Mouse (Mus musculus) layer of hippocampus, adult 2 months (tissue): ENCODE data around the gene St6galnac4. TPM values are rescaled to one million over a fixed set of nuclear protein-coding genes. Genes with fewer than 3 reads are reported as not detected.
A peak's percentile ranks its signal among the peaks of the same experiment; 100 is the strongest.

Experiments
- DNase-seq, 2 experiments: peaks; one replicate each; pipeline ENCODE4 v3.0.0; 2022; ENCODE audit warnings: low spot score in 2 of 2
- H3K27ac ChIP-seq: fragments of 200-600 bp; 2 replicates; pipeline ENCODE4 v1.8.1; 2022
- H3K4me3 ChIP-seq: fragments of 200-600 bp; 2 replicates; pipeline ENCODE4 v1.8.1; 2022; ENCODE audit warnings: mild to moderate bottlenecking
- CTCF ChIP-seq: fragments of 200-600 bp; conservative IDR thresholded peaks from 2 replicates; pipeline ENCODE4 v1.8.1; 2022; ENCODE audit warnings: antibody characterized with exemption, mild to moderate bottlenecking, moderate library complexity
- total RNA-seq, 2 experiments: library from RNA; stranded (reverse); gene quantifications; 2 replicates each; pipeline ENCODE4 v1.2.3; 2021

St6galnac4 gene
- total RNA-seq, 2 experiments from 2014 or later: 36.4 to 40.0 TPM

DNA sequence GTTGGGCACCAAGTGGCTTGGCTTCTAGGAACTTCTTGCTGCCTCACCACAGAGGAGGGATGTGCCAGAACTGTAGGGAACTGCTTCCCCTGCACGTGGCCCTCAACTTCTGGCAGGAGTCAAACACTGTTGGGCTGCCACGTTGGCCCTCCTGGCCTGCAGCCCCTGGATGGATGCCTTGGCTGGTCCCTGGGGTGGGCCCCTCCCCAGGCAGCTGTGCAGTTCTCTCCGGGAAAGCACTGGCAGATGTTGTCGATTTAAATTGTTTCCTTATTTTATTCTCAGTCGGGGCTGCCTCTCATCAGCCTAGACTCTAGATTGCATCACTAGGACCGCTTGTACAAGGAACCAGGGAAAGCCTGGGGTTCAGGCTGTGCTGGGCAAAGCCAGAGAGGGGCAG lies 37.1 kb upstream of the St6galnac4 start:
- TF ChIP-seq CTCF: no peak
- Histone ChIP-seq H3K27ac (peak overlapping the region; percentile 54; the same call in 1 of the 2 replicates), H3K4me3 (no peak overlapping the region)
- no peak for DNase-seq

DNA sequence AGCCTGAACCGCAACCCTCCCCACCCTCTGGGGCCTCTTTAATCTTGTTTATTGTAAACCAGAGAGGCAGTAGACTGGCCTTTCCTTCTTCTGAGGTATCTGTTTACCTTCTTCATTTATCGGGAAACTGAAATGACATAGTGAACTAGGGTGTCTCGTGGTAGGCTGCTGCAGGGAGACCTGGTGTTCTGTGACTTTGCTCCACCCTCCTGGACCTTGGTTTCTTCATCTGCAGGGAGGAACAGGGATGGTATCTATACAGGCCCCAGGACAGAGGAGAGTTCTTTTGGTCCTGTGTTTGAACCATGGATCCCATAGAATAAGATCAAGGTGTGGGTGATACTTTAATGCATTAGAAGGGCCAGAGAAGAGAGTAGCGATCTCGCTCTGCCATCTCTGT lies 35.7 kb upstream of the St6galnac4 start:
- Histone ChIP-seq H3K4me3 (no peak overlapping the region), H3K27ac (peak overlapping the region; percentile 25; the same call in 1 of the 2 replicates)
- no peak for TF ChIP-seq CTCF
- DNase-seq: no peak

DNA sequence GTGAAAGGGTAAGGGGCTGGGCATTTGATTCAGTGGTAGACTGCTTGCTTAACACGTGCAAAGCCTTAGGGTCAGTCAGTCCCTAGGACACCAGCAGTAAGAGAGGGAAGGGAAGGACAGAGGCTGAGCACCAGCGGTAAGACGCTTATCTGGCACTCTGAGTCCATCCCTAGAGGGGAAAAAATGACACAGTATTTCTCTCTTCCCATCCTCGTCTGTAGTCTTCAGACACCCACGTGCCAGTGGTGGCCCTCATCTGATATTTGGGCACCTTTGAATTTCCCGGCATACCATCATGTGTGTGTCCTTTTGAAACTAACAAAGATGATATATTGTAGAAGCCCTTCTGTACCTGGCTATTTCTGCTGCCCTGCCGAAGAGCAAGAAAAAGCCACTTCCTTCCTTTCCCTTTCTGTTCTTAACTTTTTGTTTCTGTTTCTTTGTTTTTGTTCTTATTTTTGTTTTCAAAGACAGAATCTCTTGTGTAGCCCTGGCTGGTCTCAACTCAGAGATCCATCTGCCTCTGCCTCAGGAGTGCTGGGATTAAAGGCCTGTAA lies 33.2 kb upstream of the St6galnac4 start:
- Histone ChIP-seq H3K27ac (peak overlapping the region; percentile 55; the same call in 1 of the 2 replicates), H3K4me3 (no peak overlapping the region)
- no peak for TF ChIP-seq CTCF
- no peak for DNase-seq

DNA sequence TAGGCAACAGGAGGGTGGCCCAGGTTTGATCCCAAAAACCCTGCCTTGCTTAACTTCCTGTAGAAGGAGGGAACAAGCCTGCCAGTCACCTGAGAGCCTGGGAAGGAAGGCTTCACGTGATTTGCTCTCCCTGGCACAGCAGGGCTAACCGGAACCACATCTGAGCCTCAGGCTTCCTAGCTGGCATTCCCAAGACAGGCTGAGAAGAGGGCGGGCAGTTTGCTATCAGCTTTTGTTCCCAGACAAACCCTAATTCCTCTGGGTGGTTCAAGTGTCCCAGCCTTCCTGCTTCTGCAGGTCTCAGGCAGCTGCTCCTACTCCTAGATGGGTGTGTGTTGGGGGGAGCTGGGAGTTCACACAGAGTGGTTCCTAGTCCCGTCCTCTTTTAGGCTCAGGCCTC lies 31.4 kb upstream of the St6galnac4 start:
- TF ChIP-seq CTCF: no peak
- no peak for DNase-seq
- Histone ChIP-seq H3K4me3 (no peak overlapping the region), H3K27ac (peak overlapping the region; percentile 63; the same call in 1 of the 2 replicates)

DNA sequence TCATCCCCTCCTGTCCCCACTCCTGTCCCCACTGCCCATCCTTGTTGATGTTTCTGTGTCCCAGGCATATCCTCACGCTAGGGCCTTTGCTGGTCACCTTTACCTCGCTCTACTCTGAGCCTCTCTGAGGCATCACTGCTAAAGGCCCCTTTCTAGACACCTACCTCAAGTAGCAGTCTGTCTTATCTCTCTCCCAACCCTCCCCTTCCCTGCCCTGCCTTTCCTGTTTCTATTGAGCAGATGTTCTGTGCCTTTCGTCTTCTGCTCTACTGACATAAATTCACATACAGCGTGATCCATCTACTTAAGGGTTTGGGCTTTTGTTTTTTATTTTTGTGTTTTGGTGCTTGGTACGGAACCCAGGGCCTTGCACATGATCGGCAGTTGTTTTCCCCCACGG lies 30.9 kb upstream of the St6galnac4 start:
- H3K4me3 ChIP-seq: no peak overlapping the region
- H3K27ac ChIP-seq: peak overlapping the region; percentile 63
- no peak for TF ChIP-seq CTCF
- no peak for DNase-seq

DNA sequence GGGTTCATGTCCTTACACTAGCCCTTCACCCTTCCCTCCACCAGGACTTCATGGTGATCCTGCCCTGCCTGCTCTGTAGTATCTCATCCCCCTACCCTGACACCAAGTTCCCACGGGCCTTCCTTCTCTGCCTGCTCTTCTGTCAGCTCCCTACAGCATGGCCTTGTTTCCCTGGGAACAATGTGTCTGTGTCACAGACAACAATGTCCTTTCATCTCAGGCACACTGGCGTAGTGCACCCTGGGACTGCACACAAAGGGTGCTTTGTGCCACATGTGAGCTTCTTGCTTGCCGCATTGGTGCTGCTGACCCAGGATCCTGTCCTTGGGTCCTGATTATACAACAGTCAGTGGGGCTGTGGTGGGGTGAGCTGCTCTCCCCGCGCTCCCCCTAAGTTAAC lies 27.3 kb upstream of the St6galnac4 start:
- peak overlapping the region; percentile 23; the same call in 1 of the 2 replicates for H3K4me3 ChIP-seq
- peak in 1 of 2 experiments; percentile 60 for DNase-seq
- TF ChIP-seq CTCF: 0 out of 2 replicates have a peak, but pooled peaks have one; percentile 4
- peak overlapping the region; percentile 90 for H3K27ac ChIP-seq

DNA sequence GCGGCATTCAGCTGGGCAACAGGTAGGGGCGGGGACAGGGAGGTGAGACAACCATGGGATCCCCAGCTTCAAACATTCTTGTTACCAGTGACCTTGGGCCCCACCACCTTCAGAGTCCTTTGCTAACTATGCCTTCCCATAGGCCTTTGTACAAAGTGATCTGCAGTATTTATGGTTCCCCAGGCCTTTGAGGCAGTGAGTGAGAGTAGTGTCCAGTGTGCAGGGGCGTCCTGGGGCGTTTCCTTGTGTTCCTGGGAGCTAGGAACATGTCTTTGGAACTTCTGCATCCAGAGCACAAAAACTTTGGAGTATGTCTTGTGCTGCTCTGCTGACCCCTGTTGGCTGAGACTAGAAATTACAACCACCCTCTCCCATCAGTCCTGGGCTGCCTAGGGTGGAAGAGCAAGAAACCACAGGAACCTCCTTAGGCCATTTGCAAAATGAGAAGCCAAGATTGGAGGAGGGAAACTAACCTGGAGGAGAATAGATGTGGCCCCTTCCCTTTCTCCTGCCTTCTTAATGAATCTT lies 20.3 kb upstream of the St6galnac4 start:
- peak; percentile 69 to 70 for DNase-seq
- Histone ChIP-seq H3K27ac (no peak overlapping the region), H3K4me3 (no peak overlapping the region)
- TF ChIP-seq CTCF: peak; percentile 95

DNA sequence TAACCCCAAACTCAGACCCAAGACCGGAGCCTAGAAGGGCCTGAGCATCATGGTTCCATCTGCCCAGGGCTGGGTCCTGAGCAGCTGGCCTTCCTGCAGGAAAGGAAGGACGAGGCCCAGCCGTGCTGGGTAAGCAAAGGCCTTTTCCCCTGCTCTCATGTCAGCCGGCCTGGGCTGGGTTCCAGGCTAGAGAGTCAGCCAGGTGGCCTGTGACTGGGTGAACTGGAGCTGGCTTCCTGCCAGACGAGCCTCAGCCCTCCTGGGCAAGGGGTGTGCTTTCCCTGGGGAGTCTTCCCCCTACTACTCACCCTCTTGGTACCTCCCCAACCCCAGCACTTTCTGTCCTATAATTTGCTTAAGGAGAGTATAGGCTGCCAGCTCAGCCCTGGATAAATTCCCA lies 18.7 kb upstream of the St6galnac4 start:
- no peak for TF ChIP-seq CTCF

DNA sequence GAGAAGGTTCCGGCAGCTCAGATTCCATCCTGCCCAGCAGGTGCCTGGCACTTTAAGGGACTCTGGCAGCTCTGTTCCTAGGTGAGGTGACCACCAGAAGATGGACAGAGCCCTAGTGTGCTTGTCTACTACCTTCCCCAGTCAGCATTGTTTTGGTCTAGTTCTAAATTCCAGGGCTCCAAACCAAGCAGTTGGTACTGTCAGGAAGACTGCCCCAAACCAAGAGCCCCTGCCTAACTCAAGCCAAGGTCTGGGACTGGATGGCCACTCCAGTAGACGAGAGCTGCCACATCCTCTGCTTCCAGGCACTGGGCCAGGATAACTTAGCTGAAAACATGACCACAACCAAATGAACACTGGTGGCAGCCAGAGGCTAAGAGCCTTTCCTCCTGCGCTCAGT lies 18.0 kb upstream of the St6galnac4 start:
- TF ChIP-seq CTCF: no peak
- Histone ChIP-seq H3K4me3 (no peak overlapping the region), H3K27ac (peak overlapping the region; percentile 77)
- no peak for DNase-seq

More for the DNA sequence above, 18.7 kb upstream of the St6galnac4 start:
- H3K27ac ChIP-seq: peak overlapping the region; percentile 77
- no peak for DNase-seq
- H3K4me3 ChIP-seq: no peak overlapping the region

DNA sequence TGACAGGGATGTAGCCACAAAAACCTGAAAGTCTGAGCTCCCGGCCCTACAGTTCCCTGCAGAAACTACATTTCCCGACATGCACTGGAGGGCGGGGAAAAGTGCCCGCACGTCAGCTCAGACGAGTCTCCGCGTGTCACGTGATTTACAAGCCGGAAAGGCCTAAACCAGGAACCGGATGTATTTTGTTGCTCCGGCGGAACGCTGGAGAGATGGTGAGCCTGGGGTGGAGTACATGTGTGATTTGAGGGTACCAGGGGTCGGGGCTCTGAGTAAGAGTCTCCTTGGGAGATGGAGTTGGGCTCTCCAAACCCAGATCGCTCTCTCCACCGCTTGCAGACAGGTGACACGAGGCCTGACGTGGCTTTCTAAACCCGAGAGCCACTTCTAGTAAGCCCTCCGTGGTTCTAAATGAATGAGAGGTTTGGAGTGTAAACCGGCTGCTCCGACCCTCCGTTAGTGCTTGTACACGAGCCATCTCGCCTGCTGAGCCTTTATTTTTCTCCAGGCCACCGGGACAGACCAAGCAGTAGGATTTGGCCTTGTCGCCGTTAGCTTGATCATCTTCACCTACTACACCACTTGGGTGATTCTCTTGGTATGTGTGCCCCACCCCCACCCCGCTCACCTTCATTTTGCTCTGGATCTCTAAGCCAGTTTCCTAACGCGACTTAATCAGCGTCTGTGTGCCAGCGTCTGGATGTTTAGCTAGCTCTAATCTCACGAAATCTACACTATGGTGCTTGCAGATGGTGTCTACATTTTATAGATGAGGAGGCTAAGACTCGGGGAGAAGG lies 16.0 kb upstream of the St6galnac4 start, which contains the start of gene Dpm2:
Dpm2 (plus strand) TSS at position 161 of the 797 bp plus-strand sequence.
- Histone ChIP-seq H3K27ac (peak within 1 kb of the TSS; percentile 77), H3K4me3 (peak within 1 kb of the TSS; percentile 92)
- DNase-seq: peak; percentile 91 to 94
- TF ChIP-seq CTCF: peak; percentile 55

DNA sequence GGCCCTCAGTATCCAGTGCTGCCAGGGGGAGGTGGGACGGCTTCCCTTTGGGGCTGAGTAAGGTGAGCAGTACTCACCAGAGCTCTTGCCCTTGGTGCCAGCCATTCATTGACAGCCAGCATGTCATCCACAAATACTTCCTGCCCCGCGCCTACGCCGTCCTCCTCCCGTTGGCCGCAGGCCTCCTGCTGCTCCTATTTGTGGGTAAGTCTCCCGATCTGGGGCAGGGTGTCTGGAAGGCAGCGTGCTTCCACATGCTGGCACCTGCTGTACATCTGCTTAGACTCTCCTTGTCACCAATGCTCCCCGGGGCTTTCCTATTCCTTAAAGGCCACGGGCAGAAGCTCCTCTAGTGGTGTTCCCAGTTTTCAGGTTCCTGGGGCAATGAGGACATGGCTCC lies 14.7 kb upstream of the St6galnac4 start:
- DNase-seq: no peak
- Histone ChIP-seq H3K4me3 (peak overlapping the region; percentile 92; the same call in 1 of the 2 replicates), H3K27ac (no peak overlapping the region)
- TF ChIP-seq CTCF: no peak

DNA sequence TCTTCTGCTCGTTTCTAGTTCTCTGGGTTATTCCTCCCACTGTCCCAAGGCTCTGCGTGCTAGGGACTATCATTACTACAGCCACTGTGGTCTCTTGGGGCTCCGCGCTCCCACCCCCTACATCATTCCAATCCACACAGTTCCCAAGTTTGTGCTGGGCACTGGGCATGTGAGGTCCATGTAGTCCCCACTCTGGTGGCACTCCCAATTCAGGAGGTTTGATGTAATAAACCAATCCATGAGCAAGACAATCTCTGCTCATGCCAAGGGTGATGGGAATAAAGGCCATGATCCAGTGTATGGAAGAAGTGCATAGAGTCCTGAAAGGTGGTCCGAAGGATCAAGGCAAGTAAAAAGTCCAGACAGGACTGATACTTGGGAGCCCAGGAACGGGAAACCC lies 12.4 kb upstream of the St6galnac4 start, which contains the start of gene Pip5kl1:
Pip5kl1 (plus strand) TSS at position 301 of the 400 bp plus-strand sequence.
- peak within 1 kb of the TSS; percentile 61 for H3K27ac ChIP-seq
- no peak for TF ChIP-seq CTCF
- DNase-seq: no peak
- peak within 1 kb of the TSS; percentile 58 for H3K4me3 ChIP-seq

DNA sequence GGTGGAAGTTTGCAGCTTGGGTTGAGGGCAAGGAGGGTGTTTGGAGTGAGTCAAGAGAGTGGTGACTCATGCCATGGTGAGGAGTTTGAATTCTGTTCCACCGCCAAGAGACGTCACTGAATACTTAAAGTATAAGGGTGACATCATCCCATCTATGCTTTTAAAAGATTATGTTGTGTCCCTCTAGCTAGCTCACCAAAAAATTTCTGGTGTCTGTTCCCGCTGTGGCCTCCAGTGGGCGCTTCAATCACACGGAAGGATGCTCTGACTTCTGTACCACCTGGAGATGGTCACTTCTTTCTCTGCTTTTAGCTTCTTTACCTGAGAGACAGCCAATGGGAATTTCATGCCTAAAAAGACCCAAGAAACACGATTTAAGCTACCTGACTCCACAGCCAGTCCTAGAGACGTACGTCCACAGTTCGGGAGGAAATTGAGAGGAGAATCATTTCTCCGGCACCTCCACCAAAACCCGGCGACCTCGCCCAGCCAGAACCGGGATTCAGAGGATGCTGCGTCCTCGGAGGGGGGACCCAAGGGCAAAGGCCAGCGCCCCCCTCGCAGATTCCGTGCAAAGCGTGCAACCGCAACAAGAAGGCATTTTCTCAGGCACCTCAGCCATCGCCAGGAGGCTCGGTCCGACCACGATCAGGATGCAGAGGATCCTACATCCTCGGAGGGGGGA lies 11.9 kb upstream of the St6galnac4 start:
- Histone ChIP-seq H3K27ac (peak overlapping the region; percentile 61), H3K4me3 (peak overlapping the region; percentile 58)
- DNase-seq: peak; percentile 76 to 81
- TF ChIP-seq CTCF: peak; percentile 90
